Mouse (Mus musculus) ovary, postnatal 36 days (tissue): ENCODE results near the gene Th.
A peak's percentile ranks its signal among the peaks of the same experiment; 100 is the strongest.

ENCODE experiments used
- DNase-seq: peaks from one replicate; pipeline ENCODE4 v3.0.0; 2022; ENCODE audit warnings: low spot score, mixed read lengths

Th gene

GRCm38 (mm10) chr7:142901774-142902173 is 29.2 kb downstream of the Th start:
- DNase-seq = no peak

DNA sequence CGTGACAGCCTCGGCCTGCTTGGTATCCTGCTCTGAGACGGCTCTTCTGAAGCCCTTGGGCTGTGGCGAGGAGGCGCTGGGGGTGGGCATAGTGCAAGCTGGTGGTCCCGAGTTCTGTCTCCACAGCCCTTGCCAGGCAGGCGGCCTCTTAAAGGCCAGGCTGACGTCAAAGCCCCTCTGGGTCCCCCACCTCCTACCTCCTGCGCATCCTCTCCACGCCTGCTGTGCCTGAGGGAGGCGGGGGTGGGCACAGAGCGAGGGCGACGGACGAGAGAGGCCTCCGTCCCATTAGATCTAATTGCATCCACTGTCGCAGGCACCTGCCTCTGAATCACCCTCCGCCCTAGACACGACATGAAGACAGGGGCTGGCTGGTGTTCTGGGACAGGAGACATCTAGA is 31.1 kb downstream of the Th start:
- no peak for DNase-seq

DNA sequence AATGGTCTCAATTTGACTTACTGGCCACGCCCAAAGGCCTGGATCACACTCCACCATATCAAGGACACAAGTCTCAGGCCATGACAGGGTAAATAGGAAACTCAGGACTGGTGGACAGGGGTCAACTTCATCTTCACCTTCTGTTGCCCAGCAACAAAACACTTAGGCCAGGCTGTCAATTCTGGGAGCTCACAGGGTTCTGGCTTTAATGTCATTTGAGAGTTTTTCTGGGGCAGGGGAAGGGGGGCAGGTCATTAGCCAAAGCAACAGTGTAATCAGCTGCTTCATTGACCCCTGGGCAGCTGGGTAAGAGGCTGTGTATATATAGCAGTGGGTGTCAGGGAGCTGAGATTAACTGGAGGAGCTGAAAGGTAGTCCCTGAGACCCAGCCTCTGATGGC is 33.5 kb downstream of the Th start:
- DNase-seq = no peak

DNA sequence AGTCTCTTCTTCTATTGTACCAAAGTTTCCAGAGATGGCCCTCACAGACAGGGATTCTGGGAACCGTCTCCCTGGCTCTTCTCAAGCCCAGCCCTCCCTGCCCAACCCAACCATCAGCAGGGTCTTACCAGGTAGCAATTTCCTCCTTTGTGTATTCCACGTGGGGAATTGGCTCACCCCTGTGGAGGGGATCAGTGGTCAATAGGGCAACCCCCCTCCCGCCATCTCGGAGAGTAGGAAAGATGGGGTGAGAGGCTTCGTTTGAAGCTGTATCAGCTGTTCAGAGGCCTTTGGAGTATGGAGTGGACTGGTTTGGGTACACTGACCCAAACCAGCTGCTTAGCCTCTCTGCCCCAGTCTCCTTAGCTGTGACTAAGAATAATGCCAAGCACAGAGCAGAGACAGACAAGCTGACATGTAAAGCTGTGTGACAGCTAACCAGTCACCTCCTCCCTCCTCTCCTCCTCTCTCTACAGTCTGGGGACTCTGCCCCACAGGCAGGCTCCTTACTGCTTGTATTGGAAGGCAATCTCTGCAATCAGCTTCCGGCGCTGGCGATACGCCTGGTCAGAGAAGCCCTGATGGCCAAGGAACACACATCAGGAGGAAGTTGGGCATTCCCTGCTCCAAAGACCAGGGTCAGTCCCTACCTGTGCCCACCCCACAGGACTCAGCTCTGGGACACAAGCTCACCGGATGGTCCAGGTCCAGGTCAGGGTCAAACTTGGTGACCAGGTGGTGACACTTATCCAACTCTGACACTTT is 34.8 kb downstream of the Th start:
- no peak for DNase-seq

GRCm38 (mm10) chr7:142895223-142895840 is 35.6 kb downstream of the Th start:
- no peak for DNase-seq

DNA sequence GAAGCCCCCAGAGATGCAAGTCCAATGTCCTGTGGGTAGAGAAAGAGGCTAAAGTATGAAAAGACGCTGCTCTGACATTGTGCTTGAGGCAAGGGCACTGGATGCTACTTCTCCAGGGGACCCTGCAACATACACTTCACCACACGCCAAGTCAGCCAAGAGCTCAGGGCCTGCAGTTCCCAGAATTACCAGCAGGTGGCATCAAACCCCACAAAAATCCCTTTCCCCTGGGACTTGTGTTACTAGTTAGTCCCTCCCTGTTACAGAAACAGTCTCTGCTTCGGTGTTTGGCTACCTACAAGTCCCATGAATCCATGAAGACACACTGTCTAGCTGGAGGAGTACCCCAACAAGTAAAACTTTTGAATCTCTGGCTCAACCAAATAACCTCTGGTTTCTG is 36.3 kb downstream of the Th start:
- peak; percentile 75 for DNase-seq

GRCm38 (mm10) chr7:142893721-142894639 is 36.9 kb downstream of the Th start:
- no peak for DNase-seq

DNA sequence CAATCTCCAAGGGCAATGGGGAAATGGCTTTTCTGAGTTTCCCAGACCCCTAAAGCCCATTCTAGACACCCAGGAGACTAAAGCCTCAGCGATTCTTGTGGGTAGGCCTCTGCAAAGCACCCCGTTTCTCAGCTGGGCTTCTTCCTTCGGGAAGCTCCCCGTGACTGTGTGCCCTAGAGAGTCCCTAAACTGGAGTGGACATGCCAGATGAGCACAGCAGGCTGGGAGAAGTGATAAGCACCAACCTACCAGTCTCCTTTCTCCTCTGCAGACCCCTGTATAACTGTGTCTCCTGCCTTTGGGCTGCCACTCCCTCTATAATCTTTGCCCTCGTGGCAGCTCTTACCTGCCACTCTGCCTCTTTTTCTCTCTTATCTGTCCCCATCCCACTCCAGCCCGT is 37.6 kb downstream of the Th start:
- DNase-seq = no peak

- DNase-seq = no peak
These were observed 61.3 kb downstream of the Th start for GRCm38 (mm10) chr7:142869419-142870163.

DNA sequence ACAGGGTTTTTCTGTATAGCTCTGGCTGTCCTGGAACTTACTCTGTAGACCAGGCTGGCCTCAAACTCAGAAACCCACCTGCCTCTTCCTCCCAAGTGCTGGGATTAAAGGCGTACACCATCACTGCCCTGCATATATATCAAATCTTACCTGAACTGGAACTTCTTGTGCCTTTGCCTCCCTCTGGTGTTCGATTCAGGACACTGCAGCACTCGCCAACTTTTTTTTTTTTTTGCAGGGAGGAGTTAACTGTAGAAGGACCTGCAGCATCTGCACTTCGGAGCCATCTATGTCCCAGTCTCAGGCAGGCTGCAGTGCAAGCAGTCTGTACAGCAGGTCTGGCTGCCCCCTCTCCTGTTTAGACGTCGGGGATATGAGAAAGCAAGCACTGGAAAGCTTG is 80.2 kb downstream of the Th start:
- DNase-seq = peak; percentile 11
